Mouse (Mus musculus): Measurements from ENCODE around the gene Ces1g.

DNA sequence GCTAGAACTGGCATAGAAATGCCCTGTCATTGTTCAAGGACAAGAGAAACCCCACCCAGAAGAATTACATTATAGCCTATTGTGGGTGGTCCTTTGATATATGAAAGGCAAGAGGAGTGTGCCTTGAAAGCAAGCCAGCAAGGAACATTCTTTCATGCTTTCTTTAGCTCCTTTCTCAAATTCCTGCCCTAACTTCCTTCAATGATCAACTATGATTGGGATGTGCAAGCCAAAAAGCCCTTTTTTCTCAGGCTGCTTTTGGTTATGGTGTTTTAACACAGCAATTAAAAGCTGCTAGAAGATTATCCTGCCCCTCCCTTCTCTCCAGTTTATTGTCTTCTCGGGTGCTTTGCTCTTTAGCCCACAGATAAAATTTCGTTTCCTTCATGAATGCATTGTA, 32.4 kb upstream of the Ces1g start:
- TF ChIP-seq POLR2A (IDR thresholded peaks at IDR 0.05; ENCODE audit: borderline replicate concordance, extremely low read depth, insufficient read depth, insufficient read length, poor library complexity, severe bottlenecking): no peak
- TF ChIP-seq CTCF (IDR thresholded peaks at IDR 0.05; ENCODE audit: borderline replicate concordance, extremely low read depth, insufficient read depth, insufficient read length): no peak
